Mouse (Mus musculus): ENCODE measurements at regions not wholly inside any gene's neighbourhood (a gene's known extent, or its start where the extent isn't known, plus 50 kb on each side); places are given as distances from the start of the nearest gene placed in this dataset. TPM values are rescaled to one million over a fixed set of nuclear protein-coding genes. Genes with fewer than 3 reads are reported as not detected.

MicroRNAs in the stretch of these regions (microRNA counts, 519-probe panel; counts per million panel counts)
- not detected for microRNA mmu-miR-467h+mmu-miR-669d+mmu-miR-669l

Data from hindbrain, embryonic 11.5 days (tissue).